Mouse (Mus musculus): Measurements from ENCODE around the gene Rabif. TPM values are rescaled to one million over a fixed set of nuclear protein-coding genes. Genes with fewer than 3 reads are reported as not detected.

The Rabif gene
- polyA plus RNA-seq, 1 experiment from 2014 or later, result 13.2 TPM

DNA sequence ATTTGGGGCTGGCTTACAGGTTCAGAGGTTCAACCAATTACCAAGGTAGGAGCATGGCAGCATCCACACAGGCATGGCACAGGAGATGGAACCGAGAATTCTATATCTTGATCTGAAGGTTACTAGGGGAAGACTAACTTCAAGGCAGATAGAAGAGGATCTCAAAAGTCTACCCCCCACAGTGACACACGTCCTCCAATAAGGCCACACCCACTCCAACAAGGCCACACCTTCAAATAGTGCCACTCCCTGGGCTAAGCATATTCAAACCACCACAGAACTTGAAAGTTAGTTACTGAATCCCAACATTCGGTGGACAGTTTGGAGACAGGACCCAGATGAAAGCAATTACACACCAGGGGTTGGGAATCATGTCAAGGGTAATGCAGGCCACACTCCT, 41.1 kb downstream of the Rabif start:
- ATAC-seq (no peak), DNase-seq (no peak)
- no peaks in the 10 kb centered on the region for H3K27me3 ChIP-seq (ENCODE audit: insufficient read depth, low read length)
- WGBS (ENCODE audit: insufficient replicate concordance), result 68% methylated on average over 3 of the region's 3 CpGs
- no peaks in the 10 kb centered on the region for H3K36me3 ChIP-seq (replicated peaks; ENCODE audit: insufficient read depth, low read length)
- 0 out of 2 replicates have a peak, but pooled peaks cover 4% of the 10 kb centered on the region for H3K4me1 ChIP-seq (ENCODE audit: insufficient read depth)
- no peak overlapping the region for H3K4me3 ChIP-seq (ENCODE audit: low read depth, low read length)
- H3K4me2 ChIP-seq (ENCODE audit: low read depth, low read length), result no peak overlapping the region; the same call in 1 of the 2 replicates
- H3K9ac ChIP-seq (replicated peaks), result no peak overlapping the region
- no peak overlapping the region for H3K27ac ChIP-seq (ENCODE audit: low read depth)
- no peak for TF ChIP-seq CTCF (IDR thresholded peaks at IDR 0.05; ENCODE audit: low read depth)
- TF ChIP-seq EP300 (IDR thresholded peaks at IDR 0.05; ENCODE audit: low read depth), result no peak
- H3K9me3 ChIP-seq (ENCODE audit: low read length), result no peaks in the 10 kb centered on the region

- Histone ChIP-seq H3K4me1 (ENCODE audit: insufficient read depth) (0 out of 2 replicates have a peak, but pooled peaks cover 3% of the 10 kb centered on the region), H3K4me2 (ENCODE audit: low read depth, low read length) (no peak overlapping the region), H3K9me3 (ENCODE audit: low read length) (no peaks in the 10 kb centered on the region), H3K9ac (replicated peaks) (no peak overlapping the region), H3K36me3 (replicated peaks; ENCODE audit: insufficient read depth, low read length) (no peaks in the 10 kb centered on the region), H3K27me3 (ENCODE audit: insufficient read depth, low read length) (no peaks in the 10 kb centered on the region), H3K27ac (ENCODE audit: low read depth) (no peak overlapping the region), H3K4me3 (ENCODE audit: low read depth, low read length) (no peak overlapping the region)
- TF ChIP-seq CTCF (IDR thresholded peaks at IDR 0.05; ENCODE audit: low read depth) (no peak), EP300 (IDR thresholded peaks at IDR 0.05; ENCODE audit: low read depth) (no peak)
- WGBS (ENCODE audit: insufficient replicate concordance), result 88% methylated on average over 10 of the region's 10 CpGs
- DNase-seq, result no peak
- no peak for ATAC-seq
Measured at GRCm38 (mm10) chr1:134540610-134541009, 46.2 kb downstream of the Rabif start.

DNA sequence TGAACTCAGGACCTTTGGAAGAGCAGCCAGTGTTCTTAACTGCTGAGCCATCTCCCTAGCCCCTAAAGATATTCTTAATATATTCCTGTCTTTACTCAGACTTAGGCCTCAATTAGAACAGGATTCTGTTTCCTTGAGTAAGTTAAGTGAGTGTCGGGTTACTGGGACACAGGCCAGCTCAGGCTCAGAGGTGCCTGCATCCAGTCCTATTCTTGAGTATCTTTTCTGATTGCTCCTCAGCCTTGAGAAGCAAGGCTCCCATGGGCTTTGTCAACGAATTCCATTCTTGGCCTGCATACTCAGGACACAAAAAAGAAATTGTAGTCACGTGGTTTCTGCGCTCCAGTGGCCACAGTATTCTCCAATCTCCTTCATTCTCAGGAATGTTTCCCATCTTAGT, 53.8 kb downstream of the Rabif start:
- Histone ChIP-seq H3K27me3 (ENCODE audit: insufficient read depth, low read length) (no peaks in the 10 kb centered on the region), H3K27ac (ENCODE audit: low read depth) (no peak overlapping the region), H3K4me2 (ENCODE audit: low read depth, low read length) (no peak overlapping the region), H3K9me3 (ENCODE audit: low read length) (no peaks in the 10 kb centered on the region), H3K4me3 (ENCODE audit: low read depth, low read length) (no peak overlapping the region), H3K9ac (replicated peaks) (no peak overlapping the region), H3K4me1 (ENCODE audit: insufficient read depth) (no peaks in the 10 kb centered on the region), H3K36me3 (replicated peaks; ENCODE audit: insufficient read depth, low read length) (no peaks in the 10 kb centered on the region)
- 82% methylated on average over 4 of the region's 4 CpGs for WGBS (ENCODE audit: insufficient replicate concordance)
- no peak for ATAC-seq
- no peak for TF ChIP-seq EP300 (IDR thresholded peaks at IDR 0.05; ENCODE audit: low read depth)
- TF ChIP-seq CTCF (IDR thresholded peaks at IDR 0.05; ENCODE audit: low read depth), result no peak
- no peak for DNase-seq

DNA sequence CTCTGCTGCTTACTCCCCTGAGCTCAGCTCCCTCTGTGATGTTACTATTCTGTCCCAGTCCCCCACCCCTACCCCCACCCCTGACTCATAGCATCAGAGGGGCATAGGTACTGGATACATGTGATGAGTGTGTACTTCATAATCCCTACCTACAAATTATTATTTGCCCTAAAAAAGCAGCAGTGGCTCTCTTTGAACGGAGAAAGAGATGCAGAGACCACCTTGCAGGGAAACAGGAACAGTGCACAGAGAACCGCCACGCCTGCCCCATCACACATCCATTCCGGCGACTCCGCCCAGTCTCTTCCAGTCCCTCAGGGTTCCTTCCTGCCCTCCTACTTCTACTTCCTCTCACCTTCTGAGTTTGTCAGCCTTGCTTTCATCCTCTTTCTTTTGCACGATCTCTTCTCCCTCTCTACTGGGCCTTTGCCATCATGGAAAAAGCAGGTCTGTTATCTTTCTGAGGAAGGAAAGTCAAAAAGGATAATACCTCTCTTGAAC, 55.2 kb downstream of the Rabif start, which contains the start of gene Mgat4e:
Mgat4e (minus strand) TSS at position 51 of the 501 bp plus-strand sequence.
- no peaks in the 10 kb centered on the region for H3K27me3 ChIP-seq (ENCODE audit: insufficient read depth, low read length)
- H3K9ac ChIP-seq (replicated peaks), result no peak within 1 kb of the TSS
- 33% methylated on average over 7 of the region's 7 CpGs for WGBS (ENCODE audit: insufficient replicate concordance)
- no peaks in the 10 kb centered on the region for H3K9me3 ChIP-seq (ENCODE audit: low read length)
- ATAC-seq (no peak), DNase-seq (no peak)
- no peak within 1 kb of the TSS for H3K4me3 ChIP-seq (ENCODE audit: low read depth, low read length)
- H3K36me3 ChIP-seq (replicated peaks; ENCODE audit: insufficient read depth, low read length), result no peaks in the 10 kb centered on the region
- no peak within 1 kb of the TSS for H3K4me2 ChIP-seq (ENCODE audit: low read depth, low read length)
- TF ChIP-seq CTCF (IDR thresholded peaks at IDR 0.05; ENCODE audit: low read depth), result no peak
- no peak for TF ChIP-seq EP300 (IDR thresholded peaks at IDR 0.05; ENCODE audit: low read depth)
- no peak within 1 kb of the TSS for H3K27ac ChIP-seq (ENCODE audit: low read depth)
- H3K4me1 ChIP-seq (ENCODE audit: insufficient read depth), result no peaks in the 10 kb centered on the region

DNA sequence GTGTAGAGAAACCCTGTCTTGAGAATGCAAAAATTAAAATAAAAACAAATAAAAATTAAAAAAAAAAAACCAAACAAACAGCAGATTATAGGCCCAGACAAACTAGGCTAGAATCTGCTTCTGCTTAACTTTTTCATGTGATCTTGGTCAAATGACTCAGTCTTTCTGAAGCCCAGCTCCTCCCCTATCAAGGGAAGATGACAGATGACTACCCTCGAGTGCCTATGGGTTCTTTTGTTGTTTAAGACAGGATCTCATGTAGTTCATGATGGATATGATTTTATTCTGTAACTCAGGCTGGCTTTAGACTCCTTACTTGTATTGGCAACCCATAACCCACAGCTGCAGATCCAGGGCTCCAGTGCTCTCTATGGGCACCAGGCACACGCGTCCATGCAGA, 57.4 kb downstream of the Rabif start:
- Histone ChIP-seq H3K36me3 (replicated peaks; ENCODE audit: insufficient read depth, low read length) (no peaks in the 10 kb centered on the region), H3K27me3 (ENCODE audit: insufficient read depth, low read length) (no peaks in the 10 kb centered on the region), H3K27ac (ENCODE audit: low read depth) (no peak overlapping the region), H3K4me1 (ENCODE audit: insufficient read depth) (peaks cover 13% of the 10 kb centered on the region), H3K9me3 (ENCODE audit: low read length) (no peaks in the 10 kb centered on the region), H3K4me2 (ENCODE audit: low read depth, low read length) (no peak overlapping the region), H3K9ac (replicated peaks) (no peak overlapping the region), H3K4me3 (ENCODE audit: low read depth, low read length) (no peak overlapping the region)
- DNase-seq, result no peak
- 81% methylated on average over 3 of the region's 3 CpGs for WGBS (ENCODE audit: insufficient replicate concordance)
- TF ChIP-seq CTCF (IDR thresholded peaks at IDR 0.05; ENCODE audit: low read depth) (no peak), EP300 (IDR thresholded peaks at IDR 0.05; ENCODE audit: low read depth) (no peak)
- no peak for ATAC-seq

DNA sequence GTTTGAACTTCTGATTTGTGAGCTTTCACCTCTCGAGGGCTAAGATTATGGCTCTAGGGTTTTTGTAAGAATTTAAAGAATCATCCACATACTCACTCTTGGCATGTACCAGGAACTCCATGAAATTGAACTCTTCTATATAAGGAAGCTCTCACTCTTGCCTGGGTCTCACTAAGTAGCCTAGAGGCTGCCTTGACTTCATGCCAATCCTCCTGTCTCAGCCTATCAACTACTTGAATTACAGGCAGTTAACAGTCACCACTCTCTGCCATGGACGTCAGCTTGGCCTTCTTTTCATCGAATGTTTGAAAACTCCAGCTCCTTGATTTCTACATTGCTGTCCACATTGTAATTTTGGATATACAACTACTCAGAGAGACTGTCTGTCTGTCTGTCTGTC, 57.9 kb downstream of the Rabif start:
- no peaks in the 10 kb centered on the region for H3K36me3 ChIP-seq (replicated peaks; ENCODE audit: insufficient read depth, low read length)
- no peaks in the 10 kb centered on the region for H3K27me3 ChIP-seq (ENCODE audit: insufficient read depth, low read length)
- no peak overlapping the region for H3K4me3 ChIP-seq (ENCODE audit: low read depth, low read length)
- H3K27ac ChIP-seq (ENCODE audit: low read depth), result no peak overlapping the region
- no peak overlapping the region for H3K9ac ChIP-seq (replicated peaks)
- no peak for DNase-seq
- H3K9me3 ChIP-seq (ENCODE audit: low read length), result no peaks in the 10 kb centered on the region
- no peak for ATAC-seq
- no peak overlapping the region for H3K4me2 ChIP-seq (ENCODE audit: low read depth, low read length)
- peaks cover 16% of the 10 kb centered on the region for H3K4me1 ChIP-seq (ENCODE audit: insufficient read depth)
- TF ChIP-seq CTCF (IDR thresholded peaks at IDR 0.05; ENCODE audit: low read depth), result no peak
- TF ChIP-seq EP300 (IDR thresholded peaks at IDR 0.05; ENCODE audit: low read depth), result no peak
- WGBS (ENCODE audit: insufficient replicate concordance), result 73% methylated on average over 3 of the region's 3 CpGs
